Mouse (Mus musculus) intestine, embryonic 14.5 days (tissue): ENCODE results near the gene Haus8. TPM values are rescaled to one million over a fixed set of nuclear protein-coding genes. Genes with fewer than 3 reads are reported as not detected.

ENCODE experiments used
- ATAC-seq: fragments of 200-750 bp; cut with Nextera tagmentation; replicated peaks from 2 replicates; pipeline ENCODE4 v1.8.0; 2017; ENCODE audit warnings: low read depth, moderate number of reproducible peaks, moderate TSS enrichment, moderate library complexity; ENCODE audit not compliant: low FRiP score, low TSS enrichment
- DNase-seq: peaks from one replicate; pipeline ENCODE4 v3.0.0-alpha.2; 2018; ENCODE audit warnings: low spot score
- H3K27ac ChIP-seq: fragments of 300-500 bp; sonication (generic); 2 replicates; pipeline ENCODE4 v1.5.1; 2014; ENCODE audit warnings: low read depth, mild to moderate bottlenecking, control low read depth
- H3K27me3 ChIP-seq: fragments of 300-500 bp; sonication (generic); replicated peaks from 2 replicates; pipeline ENCODE4 v1.6.1; 2014; ENCODE audit warnings: low read length, control low read depth; ENCODE audit not compliant: control insufficient read depth, insufficient read depth
- H3K36me3 ChIP-seq: fragments of 300-500 bp; sonication (generic); 2 replicates; pipeline ENCODE4 v1.6.1; 2014; ENCODE audit warnings: low read length, control low read depth; ENCODE audit not compliant: control insufficient read depth, insufficient read depth
- H3K4me1 ChIP-seq: fragments of 300-500 bp; sonication (generic); replicated peaks from 2 replicates; pipeline ENCODE4 v1.6.1; 2014; ENCODE audit warnings: low read length, control low read depth, mixed read lengths; ENCODE audit not compliant: control insufficient read depth, insufficient read depth
- H3K4me2 ChIP-seq: fragments of 300-500 bp; sonication (generic); 2 replicates; pipeline ENCODE4 v1.6.1; 2014; ENCODE audit warnings: low read length
- H3K4me3 ChIP-seq: fragments of 300-500 bp; sonication (generic); 2 replicates; pipeline ENCODE4 v1.5.1; 2014; ENCODE audit warnings: low read depth, low read length, control low read depth, mixed read lengths
- H3K9ac ChIP-seq: fragments of 300-500 bp; sonication (generic); 2 replicates; pipeline ENCODE4 v1.6.1; 2014; ENCODE audit warnings: mild to moderate bottlenecking, low read length
- H3K9me3 ChIP-seq: fragments of 300-500 bp; sonication (generic); 2 replicates; pipeline ENCODE4 v1.6.1; 2016; ENCODE audit warnings: low read length, control low read depth; ENCODE audit not compliant: control insufficient read depth
- WGBS: fragments of 180-500 bp; shearing (Covaris S2); extraction: QIAGEN DNeasy Blood & Tissue Kit; methylation state at CpG from one replicate; pipeline ENCODE4 v1.1.7; 2014; 5-methylcytosine and 5-hydroxymethylcytosine counted together
- polyA plus RNA-seq: library from polyadenylated mRNA; unstranded; fragments of >200 nt; fragmentation: Nextera tagmentation; extraction: Ambion mirVana; gene quantifications from 2 replicates; pipeline ENCODE4 v1.2.1, GENCODE M21; 2014

Gene Haus8
- polyA plus RNA-seq, 1 experiment from 2014 or later: 47.9 TPM

GRCm38 (mm10) chr8:71307913-71308312 is 35.2 kb upstream of the Haus8 start:
- no peak overlapping the region for H3K4me2 ChIP-seq
- H3K9me3 ChIP-seq: no peaks in the 10 kb centered on the region
- H3K36me3 ChIP-seq: 0 out of 2 replicates have a peak, but pooled peaks cover 3% of the 10 kb centered on the region
- no peak overlapping the region for H3K9ac ChIP-seq
- 75% methylated on average over 4 of the region's 4 CpGs for WGBS
- H3K27ac ChIP-seq: no peak overlapping the region
- no peak for DNase-seq
- H3K4me3 ChIP-seq: no peak overlapping the region
- no peak for ATAC-seq
- peaks cover 12% of the 10 kb centered on the region for H3K4me1 ChIP-seq
- no peaks in the 10 kb centered on the region for H3K27me3 ChIP-seq

DNA sequence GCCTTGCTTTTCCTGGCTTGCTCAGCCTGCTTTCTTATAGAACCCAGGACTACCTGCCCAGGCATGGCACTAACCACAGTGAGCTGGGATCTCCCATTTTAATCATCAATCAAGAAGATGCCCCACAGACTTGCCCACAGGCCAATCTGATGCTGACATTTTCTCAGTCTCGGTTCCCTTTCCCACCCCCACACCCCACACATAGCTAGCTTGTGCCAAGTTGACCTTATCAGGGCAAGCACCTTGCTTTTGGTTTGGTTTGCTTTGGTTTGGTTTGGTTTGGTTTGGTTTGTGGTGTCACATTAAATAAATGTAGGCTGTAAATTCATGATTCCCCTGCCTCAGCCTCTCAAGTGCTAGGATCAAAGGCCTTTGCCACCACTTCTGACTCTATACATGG is 34.6 kb upstream of the Haus8 start:
- Histone ChIP-seq H3K27me3 (no peaks in the 10 kb centered on the region), H3K4me2 (no peak overlapping the region), H3K9ac (no peak overlapping the region), H3K4me3 (no peak overlapping the region), H3K9me3 (0 out of 2 replicates have a peak, but pooled peaks cover 4% of the 10 kb centered on the region), H3K36me3 (0 out of 2 replicates have a peak, but pooled peaks cover 3% of the 10 kb centered on the region), H3K4me1 (peaks cover 7% of the 10 kb centered on the region), H3K27ac (no peak overlapping the region)
- DNase-seq (no peak), ATAC-seq (no peak)
- 100% methylated on average over 1 of the region's 1 CpGs for WGBS

DNA sequence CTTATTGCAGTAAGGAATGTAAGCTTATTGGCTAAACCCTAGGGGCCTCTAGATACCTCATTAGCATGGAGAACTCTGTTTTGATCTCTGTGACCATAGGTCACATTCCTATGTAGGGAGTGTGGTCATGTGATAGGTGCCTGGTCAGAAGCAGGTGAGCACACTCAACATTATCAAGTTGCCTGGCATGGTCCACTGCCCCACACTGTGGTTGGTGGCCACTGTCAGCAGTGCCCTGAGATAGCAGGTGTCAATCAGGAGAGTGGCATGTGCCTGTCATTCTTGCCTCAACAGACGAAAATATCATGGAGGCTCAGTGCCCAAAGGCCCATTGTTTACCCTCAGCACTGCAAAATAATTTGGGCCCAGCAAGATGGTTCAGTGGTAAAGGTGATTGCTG is 33.3 kb upstream of the Haus8 start:
- H3K4me3 ChIP-seq: no peak overlapping the region
- H3K27me3 ChIP-seq: no peaks in the 10 kb centered on the region
- H3K36me3 ChIP-seq: 0 out of 2 replicates have a peak, but pooled peaks cover 3% of the 10 kb centered on the region
- no peak overlapping the region for H3K4me2 ChIP-seq
- no peak for DNase-seq
- peak; percentile 8; the same call in 1 of the 2 replicates for ATAC-seq
- H3K9me3 ChIP-seq: 0 out of 2 replicates have a peak, but pooled peaks cover 5% of the 10 kb centered on the region
- H3K4me1 ChIP-seq: no peaks in the 10 kb centered on the region
- no peak overlapping the region for H3K27ac ChIP-seq
- 82% methylated on average over 1 of the region's 1 CpGs for WGBS
- H3K9ac ChIP-seq: no peak overlapping the region

DNA sequence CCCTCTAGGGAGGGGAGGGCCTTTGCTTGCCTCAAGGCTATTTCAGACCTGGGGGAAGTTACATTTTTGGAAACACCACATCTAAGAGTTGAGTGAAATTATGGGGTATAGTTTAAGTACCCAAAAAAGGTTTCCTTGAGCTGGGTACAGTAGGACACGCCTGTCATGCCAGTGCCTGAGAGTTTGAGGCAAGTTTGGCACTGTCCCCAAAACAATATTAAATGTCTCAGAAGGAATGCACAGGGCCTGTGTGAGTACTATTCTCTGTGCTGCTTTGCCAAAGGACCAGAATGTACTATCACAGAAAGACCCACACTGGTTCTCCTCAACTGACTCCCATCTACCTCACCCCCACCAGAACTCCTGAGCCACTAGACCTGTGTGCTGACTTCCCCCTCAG is 30.9 kb upstream of the Haus8 start:
- H3K9me3 ChIP-seq: 0 out of 2 replicates have a peak, but pooled peaks cover 5% of the 10 kb centered on the region
- 0 out of 2 replicates have a peak, but pooled peaks cover 3% of the 10 kb centered on the region for H3K36me3 ChIP-seq
- no peak overlapping the region for H3K9ac ChIP-seq
- H3K27me3 ChIP-seq: no peaks in the 10 kb centered on the region
- H3K4me1 ChIP-seq: no peaks in the 10 kb centered on the region
- 86% methylated on average over 1 of the region's 1 CpGs for WGBS
- H3K4me2 ChIP-seq: no peak overlapping the region
- no peak for ATAC-seq
- H3K27ac ChIP-seq: no peak overlapping the region
- H3K4me3 ChIP-seq: no peak overlapping the region
- no peak for DNase-seq

DNA sequence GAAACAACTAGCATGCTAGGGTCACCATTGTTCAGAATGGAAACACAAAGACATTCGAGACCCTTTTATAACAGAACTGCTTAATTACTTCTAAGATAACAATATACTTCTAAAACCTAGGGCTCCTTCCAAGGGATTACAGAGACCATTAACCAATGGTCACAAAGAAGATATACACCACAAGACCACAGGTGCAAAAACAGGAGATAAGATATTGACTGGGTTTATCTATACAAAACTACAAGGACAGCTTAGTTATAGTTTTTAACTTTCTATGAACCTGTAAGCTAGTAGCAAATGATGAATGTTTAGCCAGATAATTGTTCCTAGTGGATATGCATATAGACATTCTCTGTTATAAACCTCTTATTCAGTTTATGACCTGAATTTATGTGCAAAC is 30.1 kb upstream of the Haus8 start:
- 91% methylated on average over 1 of the region's 1 CpGs for WGBS
- Histone ChIP-seq H3K9ac (no peak overlapping the region), H3K27me3 (no peaks in the 10 kb centered on the region), H3K9me3 (0 out of 2 replicates have a peak, but pooled peaks cover 5% of the 10 kb centered on the region), H3K27ac (no peak overlapping the region), H3K4me2 (no peak overlapping the region), H3K4me1 (no peaks in the 10 kb centered on the region), H3K4me3 (no peak overlapping the region), H3K36me3 (0 out of 2 replicates have a peak, but pooled peaks cover 3% of the 10 kb centered on the region)
- ATAC-seq (no peak), DNase-seq (no peak)

DNA sequence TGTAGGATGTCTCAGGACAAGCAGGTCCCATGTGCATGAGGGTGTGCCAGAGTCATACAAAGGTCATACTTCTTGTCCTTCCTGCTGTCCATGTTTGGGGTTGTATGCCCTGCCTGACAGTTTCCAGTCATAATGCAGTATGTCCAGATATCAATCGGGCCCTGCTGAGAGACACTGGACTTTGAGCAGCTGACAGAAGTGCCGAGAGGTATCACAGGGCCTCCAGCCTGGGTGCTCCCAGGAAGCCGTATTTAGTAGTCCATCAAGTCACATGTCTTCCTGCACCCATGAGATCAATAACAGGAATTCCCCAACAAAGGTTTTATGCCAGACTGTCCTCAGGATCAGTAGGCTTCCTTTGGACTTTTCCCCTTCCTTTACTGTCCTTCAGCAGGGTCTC is 27.0 kb upstream of the Haus8 start:
- Histone ChIP-seq H3K27me3 (no peaks in the 10 kb centered on the region), H3K36me3 (0 out of 2 replicates have a peak, but pooled peaks cover 16% of the 10 kb centered on the region), H3K4me1 (no peaks in the 10 kb centered on the region), H3K9ac (no peak overlapping the region), H3K4me2 (no peak overlapping the region), H3K4me3 (no peak overlapping the region), H3K9me3 (0 out of 2 replicates have a peak, but pooled peaks cover 5% of the 10 kb centered on the region), H3K27ac (no peak overlapping the region)
- WGBS: 93% methylated on average over 3 of the region's 3 CpGs
- DNase-seq (no peak), ATAC-seq (no peak)

DNA sequence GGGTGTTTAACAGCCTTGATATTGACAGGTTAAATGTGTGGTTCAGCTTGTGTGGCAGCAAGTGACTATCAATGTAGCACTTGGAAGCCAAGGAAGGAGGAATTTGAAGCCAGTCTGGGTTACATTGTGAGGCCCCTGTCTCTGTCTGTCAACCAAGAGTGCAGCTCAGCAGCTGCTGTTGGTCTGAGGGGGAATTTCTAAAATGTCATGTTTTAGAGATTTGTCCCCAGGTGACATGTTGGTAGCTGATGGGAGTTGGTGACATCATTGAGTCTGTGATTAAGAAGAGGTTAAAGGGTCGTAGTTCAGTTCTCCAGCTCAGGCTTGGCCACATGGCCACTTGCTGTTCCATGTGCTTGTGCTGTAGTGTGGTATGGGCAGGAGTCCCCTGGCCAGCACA is 24.7 kb upstream of the Haus8 start:
- no peak for DNase-seq
- WGBS: 81% methylated on average over 1 of the region's 1 CpGs
- no peak overlapping the region for H3K4me3 ChIP-seq
- H3K27me3 ChIP-seq: no peaks in the 10 kb centered on the region
- H3K4me2 ChIP-seq: no peak overlapping the region
- H3K36me3 ChIP-seq: 0 out of 2 replicates have a peak, but pooled peaks cover 19% of the 10 kb centered on the region
- no peak overlapping the region for H3K27ac ChIP-seq
- no peak for ATAC-seq
- 0 out of 2 replicates have a peak, but pooled peaks cover 1% of the 10 kb centered on the region for H3K9me3 ChIP-seq
- no peaks in the 10 kb centered on the region for H3K4me1 ChIP-seq
- no peak overlapping the region for H3K9ac ChIP-seq

DNA sequence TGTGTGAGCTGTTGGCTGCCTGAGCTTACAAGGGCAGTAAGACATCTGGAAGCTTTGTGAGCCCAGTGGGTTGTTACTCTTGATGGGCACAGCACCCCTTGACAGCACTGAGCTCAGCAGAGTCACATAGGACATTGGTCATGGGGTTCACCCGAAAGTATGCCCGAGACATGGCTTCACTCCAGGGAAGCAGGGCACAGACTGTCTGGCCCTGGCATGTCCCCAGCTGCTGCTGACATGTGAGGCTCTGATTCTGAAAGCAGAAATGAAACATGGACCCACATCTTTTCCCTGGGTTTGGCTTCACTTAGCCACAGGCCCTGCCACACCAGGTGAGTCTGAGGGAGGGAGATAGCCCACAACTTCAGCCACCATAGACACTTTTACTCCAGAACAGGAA is 24.1 kb upstream of the Haus8 start:
- no peak for DNase-seq
- WGBS: 96% methylated on average over 2 of the region's 2 CpGs

GRCm38 (mm10) chr8:71296188-71296621 is 23.5 kb upstream of the Haus8 start:
- Histone ChIP-seq H3K27ac (no peak overlapping the region), H3K4me1 (no peaks in the 10 kb centered on the region), H3K4me2 (no peak overlapping the region), H3K4me3 (no peak overlapping the region), H3K9ac (no peak overlapping the region), H3K9me3 (no peaks in the 10 kb centered on the region), H3K36me3 (peaks cover 21% of the 10 kb centered on the region), H3K27me3 (no peaks in the 10 kb centered on the region)
- ATAC-seq: no peak
- DNase-seq: no peak
- 92% methylated on average over 2 of the region's 2 CpGs for WGBS

More for the DNA sequence above, 24.1 kb upstream of the Haus8 start:
- no peak for ATAC-seq
- no peak overlapping the region for H3K4me2 ChIP-seq
- H3K36me3 ChIP-seq: 0 out of 2 replicates have a peak, but pooled peaks cover 19% of the 10 kb centered on the region
- H3K9me3 ChIP-seq: no peaks in the 10 kb centered on the region
- no peaks in the 10 kb centered on the region for H3K4me1 ChIP-seq
- H3K27me3 ChIP-seq: no peaks in the 10 kb centered on the region
- H3K9ac ChIP-seq: no peak overlapping the region
- no peak overlapping the region for H3K4me3 ChIP-seq
- H3K27ac ChIP-seq: no peak overlapping the region
